Mouse (Mus musculus) gastrocnemius, adult 8-10 months (tissue): ENCODE results near the gene Tnr. TPM values are rescaled to one million over a fixed set of nuclear protein-coding genes. Genes with fewer than 3 reads are reported as not detected.

Experiments
- DNase-seq, 2 experiments: peaks; one replicate each; pipeline ENCODE4 v3.0.0; 2022; ENCODE audit warnings: low spot score in 2 of 2
- total RNA-seq, 4 experiments: library from RNA; stranded (reverse); gene quantifications; 2 replicates each; pipeline ENCODE4 v1.2.4; 2022

The Tnr gene
- total RNA-seq, 4 experiments from 2014 or later, result 0.05 TPM; not detected in 3

DNA sequence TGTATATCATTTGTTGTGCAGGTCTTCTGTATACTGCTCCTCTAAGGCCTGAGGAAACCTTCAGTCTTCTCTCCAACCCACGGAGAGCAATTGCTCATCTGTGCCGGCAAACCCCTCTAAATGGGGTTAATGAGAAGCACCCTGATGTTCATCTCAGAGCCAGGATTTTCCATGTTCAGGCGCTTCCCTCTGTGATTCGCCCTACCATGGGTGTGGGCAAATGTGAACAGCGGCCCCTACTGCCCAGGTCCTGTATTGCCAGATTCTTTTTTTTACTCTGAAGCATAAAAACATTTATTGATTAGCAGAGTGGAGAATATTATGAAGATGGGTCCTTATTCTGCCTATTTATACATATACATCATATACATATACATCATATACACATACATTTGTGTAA is 260.3 kb downstream of the Tnr start:
- peak; percentile 9 to 12 for DNase-seq

DNA sequence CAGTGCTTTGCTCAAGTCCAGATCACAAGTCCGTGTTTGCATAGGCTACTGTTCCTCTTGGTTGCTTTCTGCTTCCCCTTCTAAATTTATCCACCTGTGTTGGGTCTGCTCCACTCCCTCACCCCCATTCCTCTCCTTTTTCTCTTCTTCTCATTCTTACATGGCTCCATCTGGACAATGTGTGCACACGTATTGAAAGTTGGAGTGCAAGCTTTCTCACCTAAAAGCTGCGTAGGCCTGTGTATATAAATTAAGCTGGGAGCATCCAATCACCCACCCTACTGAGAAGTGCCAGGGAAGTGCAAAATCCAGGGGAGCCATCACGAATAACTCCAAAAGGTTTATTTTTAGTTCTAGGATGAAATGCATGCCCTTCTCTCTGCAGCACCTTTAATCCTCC is 264.7 kb downstream of the Tnr start:
- DNase-seq, result no peak

DNA sequence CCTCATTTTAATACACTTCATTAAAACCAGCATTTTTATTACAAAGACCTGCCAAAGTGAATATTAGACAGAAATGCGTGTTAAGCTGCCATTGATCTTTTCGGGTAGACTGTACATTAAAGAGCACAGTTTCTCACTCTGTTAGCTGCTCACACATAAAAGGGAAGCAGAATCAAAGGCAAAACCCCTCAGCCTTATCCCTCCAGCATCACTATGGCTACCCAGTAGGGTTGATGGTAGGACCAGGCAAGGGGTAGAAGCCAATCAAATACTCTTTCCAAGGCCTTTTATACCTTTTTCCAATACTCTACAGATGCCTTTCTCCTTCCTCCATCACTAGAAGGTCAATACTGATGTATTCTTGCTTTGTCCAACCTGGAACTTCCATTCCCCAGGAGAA is 269.0 kb downstream of the Tnr start:
- no peak for DNase-seq

DNA sequence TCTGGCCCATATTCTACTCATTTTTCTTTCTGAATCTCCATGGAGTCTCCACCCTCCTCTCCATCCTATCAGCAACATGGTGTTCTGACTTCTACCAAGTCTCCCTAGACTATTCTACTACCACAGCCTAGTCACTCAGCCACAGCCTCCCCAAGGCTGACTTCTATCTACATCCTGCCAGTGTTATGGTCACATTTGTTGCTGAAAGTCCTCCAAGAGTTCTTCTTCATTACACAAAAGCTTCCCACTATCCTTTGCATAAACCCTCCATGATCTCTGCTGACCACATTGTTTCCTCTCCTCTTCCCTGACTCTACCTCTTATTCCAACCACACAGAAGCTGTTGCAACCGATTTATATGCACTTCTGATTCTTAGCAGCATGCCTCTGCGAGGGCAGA is 272.5 kb downstream of the Tnr start:
- no peak for DNase-seq

DNA sequence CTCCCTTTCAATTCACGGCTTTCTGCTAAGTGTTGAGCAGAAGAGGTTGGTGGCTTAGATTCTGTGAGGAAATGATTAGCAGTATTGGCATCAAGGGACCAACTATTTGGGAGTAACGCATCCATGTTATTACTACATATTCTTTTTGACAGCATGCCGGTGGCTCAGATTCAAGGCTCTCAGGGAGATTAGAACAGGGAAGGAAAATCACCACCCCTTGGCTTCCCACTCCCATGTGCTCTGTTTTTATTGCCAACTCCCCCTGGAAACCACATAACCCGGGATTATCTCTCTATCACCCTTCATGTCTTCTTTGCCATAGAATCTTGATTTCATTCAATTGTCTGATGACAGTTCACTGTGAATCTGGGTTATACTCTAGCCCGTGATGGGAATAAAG is 276.8 kb downstream of the Tnr start:
- no peak for DNase-seq

DNA sequence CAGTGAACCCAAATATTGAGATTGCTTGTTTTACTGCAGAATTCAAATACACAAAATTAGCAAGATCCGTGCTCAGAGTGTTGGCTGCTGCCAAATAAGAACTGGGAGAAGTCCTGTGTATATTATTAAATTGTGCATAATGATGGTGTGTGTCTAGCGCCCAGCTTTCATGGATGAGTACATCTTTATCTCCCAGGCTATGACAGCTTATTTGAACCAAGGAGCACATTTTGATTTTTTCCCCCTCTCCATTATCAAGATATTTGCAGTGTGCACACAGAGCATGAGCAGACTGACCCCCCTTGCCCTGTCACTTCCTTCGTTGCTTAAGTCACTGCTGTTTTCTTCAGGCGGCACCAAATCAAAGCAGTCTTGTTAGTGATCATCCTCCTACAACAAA is 278.2 kb downstream of the Tnr start:
- no peak for DNase-seq

DNA sequence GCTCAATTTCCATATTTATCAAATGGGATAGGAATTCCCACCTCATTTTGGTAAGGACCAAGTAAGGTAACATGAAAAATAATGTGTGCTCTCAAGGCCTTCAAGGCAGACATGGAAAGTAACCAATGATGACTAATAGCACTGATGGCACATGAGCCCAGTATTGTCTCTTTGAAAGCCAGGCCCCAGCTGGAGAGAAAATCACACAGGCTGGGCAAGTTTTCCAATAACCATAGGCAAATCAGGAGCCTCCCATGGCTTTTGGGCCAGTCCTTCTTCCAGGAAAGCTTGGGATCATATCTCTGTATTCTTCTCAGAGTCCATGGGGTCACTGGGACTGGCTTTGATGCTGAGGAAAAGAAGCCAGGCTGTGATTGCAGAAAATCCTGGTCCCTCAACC is 280.1 kb downstream of the Tnr start:
- no peak for DNase-seq

DNA sequence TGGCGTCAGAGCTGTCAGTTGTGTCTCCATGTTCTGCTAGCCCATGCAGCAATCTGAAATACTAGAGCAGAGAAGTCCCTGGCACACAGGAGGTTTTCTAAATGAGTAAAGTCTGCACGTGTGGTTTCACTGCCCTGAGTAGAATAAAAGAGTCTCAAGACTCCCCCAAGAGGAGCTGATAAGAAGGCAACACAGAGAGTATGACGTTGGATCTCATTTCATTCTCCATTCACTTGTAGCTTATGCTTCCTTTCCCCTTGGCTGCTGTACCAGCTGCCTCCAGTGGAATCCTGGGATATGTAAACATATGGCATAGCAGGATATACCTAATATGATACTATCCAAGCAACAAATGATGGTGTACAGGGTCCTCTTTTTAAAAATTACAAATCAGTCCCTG is 285.9 kb downstream of the Tnr start:
- no peak for DNase-seq

DNA sequence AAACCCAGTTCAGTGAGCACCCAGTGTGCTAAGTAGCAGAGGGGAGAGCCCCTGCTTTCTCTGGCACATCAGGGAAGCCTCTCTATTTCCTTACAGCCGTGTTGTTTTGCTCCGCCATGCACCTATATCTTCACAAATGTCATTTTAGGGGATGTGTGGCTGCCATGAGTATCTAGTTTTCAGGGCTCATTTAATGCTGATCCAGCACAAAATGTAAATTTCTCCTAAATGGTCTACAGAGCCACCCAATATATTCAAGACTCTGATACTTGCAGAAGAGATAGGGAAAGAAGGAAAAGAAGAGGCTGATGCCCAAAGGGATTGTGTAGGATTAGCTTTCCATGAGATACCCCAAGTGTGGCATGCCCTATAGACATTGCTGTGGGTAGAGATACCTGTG is 288.2 kb downstream of the Tnr start:
- no peak for DNase-seq

DNA sequence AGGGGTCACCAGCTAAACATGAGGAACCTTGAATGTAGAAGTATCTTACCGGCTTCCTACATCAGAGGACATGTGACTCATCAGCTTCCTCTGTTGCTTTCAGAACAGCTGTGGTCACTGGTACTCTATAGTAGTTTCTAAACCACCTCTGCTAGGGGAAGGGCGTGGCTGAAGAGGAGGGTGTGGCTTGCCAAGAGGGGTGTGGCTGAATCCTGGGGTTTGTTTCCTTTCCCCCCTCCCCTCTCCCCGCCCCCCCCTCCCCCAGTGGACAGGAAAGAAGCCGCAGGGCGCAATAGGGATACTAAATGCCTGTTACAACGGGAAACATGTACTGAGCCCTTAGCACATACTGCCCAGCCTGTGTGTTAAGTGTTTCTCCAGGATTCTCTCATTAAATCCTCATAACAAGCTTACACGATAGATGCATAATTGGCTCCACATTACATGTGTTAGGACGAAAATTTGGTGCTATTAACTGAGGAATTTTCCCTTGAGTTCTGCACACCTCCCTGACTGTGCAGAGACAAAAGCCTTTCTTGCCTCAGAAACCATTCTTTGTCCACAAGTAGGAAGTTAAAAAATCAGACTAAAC is 289.3 kb downstream of the Tnr start:
- no peak for DNase-seq

DNA sequence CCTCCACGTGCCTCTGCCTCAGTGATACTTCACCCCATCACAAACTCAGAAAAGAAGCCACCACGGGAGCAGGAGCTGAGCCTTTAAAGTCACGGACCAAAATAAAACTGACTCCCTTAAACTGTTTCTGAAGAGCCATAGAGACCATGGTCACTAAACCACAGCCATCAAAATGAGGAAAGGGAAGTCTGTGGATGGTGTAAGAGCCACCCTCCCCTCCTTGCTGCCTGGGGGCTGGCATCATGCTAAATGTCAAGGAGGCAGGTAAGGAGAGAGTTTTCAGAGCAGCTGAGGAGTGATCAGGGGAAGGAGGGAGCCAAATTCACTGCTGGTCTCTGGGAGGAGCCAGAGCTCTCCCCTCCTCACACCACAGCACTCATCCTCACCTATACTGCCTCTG is 290.8 kb downstream of the Tnr start:
- DNase-seq, result no peak

DNA sequence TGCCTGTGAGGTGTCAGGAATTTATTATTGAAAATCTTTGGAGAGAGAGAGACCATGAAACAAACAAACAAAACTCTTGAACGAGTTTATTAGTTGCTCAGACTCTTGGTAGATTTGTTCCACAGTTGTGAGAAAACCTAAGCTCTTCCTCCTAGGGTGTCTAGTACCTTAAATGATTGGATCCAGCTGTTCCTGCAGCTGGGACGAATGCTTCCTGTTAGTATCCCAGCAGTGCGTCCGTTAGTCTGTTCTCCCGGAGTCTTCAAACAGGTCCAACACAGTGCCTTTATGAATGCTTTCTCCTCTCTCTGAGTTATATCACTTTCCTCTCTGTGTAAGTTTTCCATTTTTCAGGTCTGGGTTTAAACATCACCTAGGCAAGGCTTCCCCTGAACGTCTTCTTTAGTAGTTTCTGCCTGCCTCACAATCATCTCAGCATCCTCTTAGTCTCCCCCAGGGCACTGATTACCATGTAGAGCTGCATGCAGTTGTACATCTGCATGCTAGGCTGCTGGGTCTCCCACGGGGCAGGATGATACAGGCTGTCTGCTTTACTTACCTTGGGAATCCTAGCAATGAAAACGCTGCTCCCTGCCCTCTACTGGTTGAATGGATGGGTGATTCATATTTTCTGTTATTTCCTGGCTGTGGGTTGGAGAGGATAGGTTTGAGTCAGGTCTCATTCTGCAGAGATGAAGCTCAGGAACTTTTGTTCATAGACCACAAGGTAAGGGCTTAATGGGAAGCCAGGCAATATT is 293.2 kb downstream of the Tnr start:
- no peak for DNase-seq

DNA sequence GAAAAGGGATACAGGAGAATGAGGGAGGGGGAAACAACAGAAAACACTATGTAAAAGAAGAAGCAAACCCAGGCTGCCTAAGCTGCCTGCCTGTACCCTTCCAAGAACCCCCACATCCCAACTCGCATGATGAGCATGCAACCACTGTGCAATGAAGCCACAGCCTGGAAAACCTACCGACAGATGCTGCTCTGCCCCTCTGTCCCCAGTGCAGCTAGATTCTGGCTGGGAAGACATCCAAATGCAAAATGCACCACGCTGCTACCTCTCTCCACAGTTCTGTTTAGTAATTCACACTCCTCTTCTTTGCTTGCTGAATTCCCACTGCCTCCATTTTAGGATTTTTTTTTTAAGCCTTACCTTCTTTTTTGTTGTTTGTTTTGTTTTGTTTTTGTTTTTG is 295.9 kb downstream of the Tnr start:
- no peak for DNase-seq

DNA sequence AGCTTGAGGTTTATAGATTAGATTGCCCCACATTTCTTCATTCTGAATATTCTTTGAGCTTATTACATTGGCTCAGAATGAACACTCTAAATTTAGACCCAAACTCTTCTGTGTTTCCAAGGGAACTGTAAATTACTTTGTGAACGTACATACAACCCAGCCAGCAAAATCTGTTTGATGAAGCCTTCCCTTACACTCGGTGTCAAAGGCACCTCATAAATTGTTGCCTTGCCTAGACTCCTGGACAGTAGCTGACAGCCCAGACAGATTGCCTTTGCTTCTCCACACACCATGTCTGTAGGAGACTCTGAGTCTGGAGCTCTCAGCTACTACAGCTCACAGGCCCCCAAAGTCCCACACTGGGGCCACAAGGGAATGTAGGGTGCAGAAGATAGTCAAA is 298.8 kb downstream of the Tnr start:
- no peak for DNase-seq

DNA sequence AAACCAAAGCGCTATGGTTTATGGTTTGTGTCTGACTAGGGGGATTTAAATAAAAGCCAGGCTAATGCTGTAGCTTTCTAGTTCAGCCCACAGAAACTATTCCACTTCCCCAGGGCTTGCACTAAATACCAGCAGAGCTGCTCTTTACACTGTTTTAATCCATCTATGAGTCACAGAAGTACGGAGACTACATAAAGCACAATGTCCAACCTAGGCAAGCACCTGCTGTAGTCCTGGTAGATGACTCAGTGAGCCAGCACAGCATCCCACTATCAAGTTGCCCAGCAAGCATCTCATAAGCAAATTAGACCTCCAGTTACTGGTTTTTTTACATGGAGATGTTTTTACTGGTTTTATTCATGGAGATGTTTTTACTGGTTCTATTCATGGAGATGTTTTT is 305.0 kb downstream of the Tnr start:
- DNase-seq, result no peak

DNA sequence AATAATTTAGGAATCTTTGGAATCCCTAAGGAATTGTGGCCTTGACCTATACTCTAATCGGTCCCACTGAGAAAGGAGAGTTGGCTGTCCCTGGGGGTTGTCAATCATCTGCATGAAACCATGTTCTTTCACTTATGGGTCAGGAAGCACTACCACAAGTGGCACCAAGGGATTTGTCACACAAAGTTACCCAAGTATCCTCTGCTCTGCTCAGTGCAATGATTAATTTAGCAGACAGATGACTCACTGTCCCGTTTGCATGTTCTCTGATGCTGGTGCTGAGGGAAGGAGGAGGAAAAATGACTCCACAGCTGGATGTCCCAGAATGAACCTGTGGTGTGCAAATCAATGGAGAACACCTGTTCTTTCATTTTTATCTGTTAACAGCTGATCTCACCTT is 309.6 kb downstream of the Tnr start:
- no peak for DNase-seq

DNA sequence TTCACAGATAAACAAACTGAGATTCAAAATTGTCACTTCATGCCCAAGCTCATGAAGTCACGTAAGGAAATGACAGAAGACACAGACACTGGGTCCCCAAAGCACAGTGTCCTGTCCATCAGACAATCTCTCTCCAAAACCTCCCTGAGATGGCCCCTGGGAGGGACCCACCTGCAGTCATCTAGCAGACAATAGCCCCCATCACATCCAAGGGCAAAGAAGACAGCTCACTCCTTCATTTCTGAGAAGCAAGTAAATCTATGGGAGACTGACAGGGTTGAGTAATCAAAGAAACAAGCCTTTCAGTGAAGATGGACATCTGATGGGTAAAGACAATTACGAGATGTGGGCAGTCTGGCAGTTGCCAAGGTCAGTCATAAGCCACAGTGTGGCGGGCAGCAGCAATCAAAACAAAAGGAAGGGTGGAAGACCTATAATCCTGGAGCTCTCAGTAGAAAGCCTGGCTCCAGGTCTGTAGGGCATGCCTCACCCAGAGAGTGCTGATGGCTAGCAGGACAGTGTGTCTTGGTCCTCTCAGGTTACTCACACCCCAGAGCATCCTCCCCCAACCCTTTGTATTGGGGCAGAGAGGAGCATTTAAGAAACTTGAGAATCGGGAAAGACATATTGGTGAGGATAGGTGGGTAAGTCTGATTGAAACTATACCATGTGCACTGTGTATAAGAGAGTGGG is 310.2 kb downstream of the Tnr start:
- no peak for DNase-seq

DNA sequence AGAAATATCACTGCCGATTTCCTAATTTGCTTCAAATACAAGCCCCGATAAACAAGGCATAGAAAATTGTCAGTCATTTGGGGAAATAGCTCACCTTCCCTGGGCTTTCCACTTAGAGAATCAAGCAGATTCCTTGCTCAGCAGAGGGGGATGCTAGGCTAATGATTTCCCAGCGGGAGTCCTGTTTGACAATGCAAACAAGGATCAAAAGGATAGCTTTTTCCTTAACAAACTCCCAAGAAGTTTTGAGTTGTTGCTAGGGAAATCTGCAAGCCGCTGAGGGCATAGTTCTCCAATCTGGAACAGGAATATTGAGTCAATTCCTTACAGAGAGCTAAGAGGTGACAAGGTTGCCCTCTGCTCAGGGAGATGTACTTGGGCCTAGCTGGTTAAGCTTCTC is 311.6 kb downstream of the Tnr start:
- no peak for DNase-seq

DNA sequence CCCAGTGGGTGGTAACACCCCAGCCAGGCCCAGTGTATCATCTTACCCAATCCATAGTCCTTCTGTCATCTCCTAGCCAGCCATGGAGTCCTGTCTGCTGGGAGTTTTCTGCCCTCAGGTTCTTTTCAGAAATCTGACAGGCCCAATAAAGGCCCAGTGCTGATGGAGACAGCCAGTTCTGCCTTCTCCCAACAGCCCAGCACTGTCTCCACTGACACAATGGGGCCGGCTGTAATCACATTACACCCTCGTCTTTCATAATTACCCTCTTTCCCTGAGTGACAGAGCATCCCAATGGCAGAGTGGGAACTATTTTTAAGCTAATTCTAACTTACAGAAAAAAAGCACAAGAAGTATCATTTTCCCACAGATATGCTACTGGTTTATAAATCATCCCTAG is 316.8 kb downstream of the Tnr start:
- DNase-seq, result no peak

DNA sequence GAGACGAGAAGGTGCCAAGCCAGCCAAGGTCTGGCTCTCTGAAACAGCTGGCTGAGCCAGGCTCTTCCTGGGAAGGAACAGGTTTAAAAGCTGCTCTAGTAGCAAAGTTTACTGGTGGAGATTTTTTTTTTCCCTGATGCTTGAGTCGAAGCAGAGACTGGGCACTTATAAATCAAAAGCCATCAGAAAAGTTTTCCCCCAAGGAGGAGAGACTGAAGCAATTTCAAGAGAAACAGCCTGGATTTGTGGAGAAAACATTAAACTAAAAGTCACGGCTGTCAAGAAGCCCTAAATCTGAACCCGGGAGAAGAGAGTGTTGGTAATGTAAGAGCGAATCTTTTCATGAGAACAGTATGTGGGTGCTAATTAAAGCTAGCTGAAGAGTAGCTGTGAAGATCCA is 319.3 kb downstream of the Tnr start:
- no peak for DNase-seq

DNA sequence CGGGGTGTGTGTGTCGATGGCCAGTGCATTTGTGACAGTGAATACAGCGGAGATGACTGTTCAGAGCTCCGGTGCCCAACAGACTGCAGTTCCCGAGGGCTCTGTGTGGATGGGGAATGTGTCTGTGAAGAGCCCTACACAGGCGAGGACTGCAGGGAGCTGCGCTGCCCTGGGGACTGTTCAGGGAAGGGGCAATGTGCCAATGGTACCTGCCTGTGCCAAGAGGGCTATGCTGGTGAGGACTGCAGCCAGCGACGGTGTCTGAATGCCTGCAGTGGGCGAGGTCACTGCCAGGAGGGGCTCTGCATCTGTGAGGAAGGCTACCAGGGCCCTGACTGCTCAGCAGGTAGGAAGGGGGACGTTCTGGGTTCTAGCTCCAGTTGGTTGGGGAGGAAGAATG is 328.5 kb downstream of the Tnr start:
- no peak for DNase-seq

DNA sequence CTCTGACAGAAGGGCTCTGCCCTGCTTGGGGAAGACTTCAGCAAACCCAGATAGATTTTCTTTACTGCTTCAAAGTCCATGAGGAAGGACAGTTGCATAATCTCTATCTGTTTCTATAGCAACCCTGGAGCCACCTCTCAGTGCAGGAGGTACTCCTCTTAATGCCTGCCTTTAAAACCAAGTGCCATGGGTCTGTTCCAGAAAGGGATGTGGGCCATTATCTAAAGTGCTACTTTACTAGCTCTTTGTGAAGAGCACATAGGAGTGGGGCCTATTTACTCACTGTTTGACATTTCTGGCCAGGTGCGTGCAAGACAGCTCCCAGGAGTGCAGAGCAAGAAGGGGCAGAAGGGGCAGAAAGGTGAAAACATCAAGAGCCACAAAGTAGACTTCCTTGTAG is 330.7 kb downstream of the Tnr start:
- no peak for DNase-seq
